Mouse (Mus musculus) stomach, embryonic 15.5 days (tissue): ENCODE results near the gene Dennd1c. TPM values are rescaled to one million over a fixed set of nuclear protein-coding genes. Genes with fewer than 3 reads are reported as not detected.

ENCODE experiments used
- ATAC-seq: fragments of 200-750 bp; cut with Nextera tagmentation; 2 replicates; pipeline ENCODE4 v1.8.0; 2017; ENCODE audit warnings: low read depth, moderate number of reproducible peaks, moderate TSS enrichment; ENCODE audit not compliant: insufficient read depth, low FRiP score
- H3K27ac ChIP-seq: fragments of 300-500 bp; sonication (generic); 2 replicates; pipeline ENCODE4 v1.5.1; 2015; ENCODE audit warnings: mild to moderate bottlenecking, inconsistent platforms
- H3K27me3 ChIP-seq: fragments of 300-500 bp; sonication (generic); replicated peaks from 2 replicates; pipeline ENCODE4 v1.6.1; 2015; ENCODE audit warnings: inconsistent platforms
- H3K36me3 ChIP-seq: fragments of 300-500 bp; sonication (generic); 2 replicates; pipeline ENCODE4 v1.6.1; 2015; ENCODE audit warnings: inconsistent platforms
- H3K4me1 ChIP-seq: fragments of 300-500 bp; sonication (generic); 2 replicates; pipeline ENCODE4 v1.6.1; 2015; ENCODE audit warnings: inconsistent platforms
- H3K4me2 ChIP-seq: fragments of 300-500 bp; sonication (generic); 2 replicates; pipeline ENCODE4 v1.6.1; 2015; ENCODE audit warnings: mild to moderate bottlenecking, inconsistent platforms
- H3K4me3 ChIP-seq: fragments of 300-500 bp; sonication (generic); replicated peaks from 2 replicates; pipeline ENCODE4 v1.5.1; 2015; ENCODE audit warnings: inconsistent platforms
- H3K9ac ChIP-seq: fragments of 300-500 bp; sonication (generic); 2 replicates; pipeline ENCODE4 v1.6.1; 2015; ENCODE audit warnings: inconsistent platforms
- H3K9me3 ChIP-seq: fragments of 300-500 bp; sonication (generic); 2 replicates; pipeline ENCODE4 v1.6.1; 2016; ENCODE audit warnings: inconsistent platforms
- WGBS: fragments of 180-500 bp; shearing (Covaris S2); methylation state at CpG from one replicate; pipeline ENCODE4 v1.1.7; 2015; 5-methylcytosine and 5-hydroxymethylcytosine counted together
- polyA plus RNA-seq: library from polyadenylated mRNA; unstranded; fragments of >200 nt; fragmentation: Nextera tagmentation; extraction: Ambion mirVana; gene quantifications from 2 replicates; pipeline ENCODE4 v1.2.1, GENCODE M21; 2015

The Dennd1c gene
- polyA plus RNA-seq, 1 experiment from 2014 or later = 6.3 TPM

- Histone ChIP-seq H3K27me3 (no peaks in the 10 kb centered on the region), H3K9me3 (no peaks in the 10 kb centered on the region), H3K4me3 (no peak overlapping the region), H3K4me1 (peaks cover 4% of the 10 kb centered on the region), H3K4me2 (no peak overlapping the region), H3K9ac (no peak overlapping the region), H3K27ac (no peak overlapping the region), H3K36me3 (no peaks in the 10 kb centered on the region)
- WGBS = 79% methylated on average over 7 of the region's 7 CpGs
- ATAC-seq = no peak
Observed at GRCm38 (mm10) chr17:57108040-57108665, 29.8 kb upstream of the Dennd1c start.

DNA sequence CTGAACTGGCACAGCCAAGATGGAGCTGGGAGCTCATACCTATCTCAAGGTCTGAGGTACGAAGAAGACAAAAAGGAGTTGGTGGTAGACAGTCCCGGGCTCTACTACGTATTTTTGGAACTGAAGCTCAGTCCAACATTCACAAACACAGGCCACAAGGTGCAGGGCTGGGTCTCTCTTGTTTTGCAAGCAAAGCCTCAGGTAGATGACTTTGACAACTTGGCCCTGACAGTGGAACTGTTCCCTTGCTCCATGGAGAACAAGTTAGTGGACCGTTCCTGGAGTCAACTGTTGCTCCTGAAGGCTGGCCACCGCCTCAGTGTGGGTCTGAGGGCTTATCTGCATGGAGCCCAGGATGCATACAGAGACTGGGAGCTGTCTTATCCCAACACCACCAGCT is 28.8 kb upstream of the Dennd1c start:
- Histone ChIP-seq H3K36me3 (no peaks in the 10 kb centered on the region), H3K4me2 (0 out of 2 replicates have a peak overlapping the region, but pooled peaks have one; percentile 19), H3K4me3 (no peak overlapping the region), H3K27me3 (no peaks in the 10 kb centered on the region), H3K9ac (no peak overlapping the region), H3K4me1 (peaks cover 4% of the 10 kb centered on the region), H3K9me3 (no peaks in the 10 kb centered on the region), H3K27ac (no peak overlapping the region)
- no peak for ATAC-seq
- WGBS = 89% methylated on average over 5 of the region's 5 CpGs

- Histone ChIP-seq H3K4me3 (peak overlapping the region; percentile 59), H3K27ac (no peak overlapping the region), H3K9me3 (no peaks in the 10 kb centered on the region), H3K4me1 (peaks cover 4% of the 10 kb centered on the region), H3K27me3 (no peaks in the 10 kb centered on the region), H3K4me2 (peak overlapping the region; percentile 79), H3K36me3 (no peaks in the 10 kb centered on the region), H3K9ac (no peak overlapping the region)
- no peak for ATAC-seq
- 12% methylated on average over 9 of the region's 9 CpGs for WGBS
Observed at GRCm38 (mm10) chr17:57106035-57106368, 27.7 kb upstream of the Dennd1c start.

GRCm38 (mm10) chr17:57105181-57106034 is 27.1 kb upstream of the Dennd1c start, which contains the start of gene Tnfsf9:
Gene Tnfsf9, plus strand, starts transcription at chr17:57105325.
- no peaks in the 10 kb centered on the region for H3K36me3 ChIP-seq
- peak within 1 kb of the TSS; percentile 59 for H3K4me3 ChIP-seq
- no peaks in the 10 kb centered on the region for H3K9me3 ChIP-seq
- under 1% methylated on average over 52 of the region's 61 CpGs for WGBS
- peak within 1 kb of the TSS; percentile 79 for H3K4me2 ChIP-seq
- H3K9ac ChIP-seq = peak within 1 kb of the TSS; percentile 43; the same call in 1 of the 2 replicates
- peaks cover 4% of the 10 kb centered on the region for H3K4me1 ChIP-seq
- peak; percentile 72 for ATAC-seq
- no peaks in the 10 kb centered on the region for H3K27me3 ChIP-seq
- H3K27ac ChIP-seq = peak within 1 kb of the TSS; percentile 59

GRCm38 (mm10) chr17:57104496-57104895 is 26.2 kb upstream of the Dennd1c start:
- no peak overlapping the region for H3K9ac ChIP-seq
- H3K4me2 ChIP-seq = peak overlapping the region; percentile 79
- peak overlapping the region; percentile 59 for H3K4me3 ChIP-seq
- H3K4me1 ChIP-seq = peaks cover 4% of the 10 kb centered on the region
- 44% methylated on average over 4 of the region's 4 CpGs for WGBS
- no peak for ATAC-seq
- H3K9me3 ChIP-seq = no peaks in the 10 kb centered on the region
- no peak overlapping the region for H3K27ac ChIP-seq
- H3K27me3 ChIP-seq = no peaks in the 10 kb centered on the region
- no peaks in the 10 kb centered on the region for H3K36me3 ChIP-seq

DNA sequence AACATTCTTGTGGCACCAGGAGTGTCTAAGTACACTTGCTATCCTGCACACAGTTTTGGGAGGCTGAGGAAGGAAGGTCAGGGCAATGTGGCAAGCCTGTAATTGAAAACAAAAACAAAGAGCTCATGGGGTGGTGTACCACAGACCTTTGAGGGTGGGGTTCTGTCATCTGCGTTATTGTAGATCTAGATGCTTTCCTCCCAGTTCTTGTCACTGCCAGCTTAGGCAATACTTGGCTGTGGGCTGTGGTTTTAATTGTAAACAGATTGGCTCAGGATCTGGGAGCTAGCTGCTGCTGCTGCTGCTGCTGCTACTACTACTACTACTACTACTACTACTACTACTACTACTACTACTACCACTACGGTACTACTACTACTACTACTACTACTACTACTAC is 24.0 kb upstream of the Dennd1c start:
- no peak overlapping the region for H3K4me2 ChIP-seq
- no peaks in the 10 kb centered on the region for H3K27me3 ChIP-seq
- no peak for ATAC-seq
- no peak overlapping the region for H3K9ac ChIP-seq
- WGBS = 80% methylated on average over 2 of the region's 2 CpGs
- H3K9me3 ChIP-seq = no peaks in the 10 kb centered on the region
- H3K4me3 ChIP-seq = no peak overlapping the region
- peaks cover 4% of the 10 kb centered on the region for H3K4me1 ChIP-seq
- no peaks in the 10 kb centered on the region for H3K36me3 ChIP-seq
- H3K27ac ChIP-seq = no peak overlapping the region

GRCm38 (mm10) chr17:57099629-57100325 is 21.5 kb upstream of the Dennd1c start:
- Histone ChIP-seq H3K27ac (no peak overlapping the region), H3K4me3 (no peak overlapping the region), H3K4me2 (no peak overlapping the region), H3K9ac (no peak overlapping the region), H3K27me3 (no peaks in the 10 kb centered on the region), H3K9me3 (no peaks in the 10 kb centered on the region), H3K36me3 (no peaks in the 10 kb centered on the region), H3K4me1 (peaks cover 9% of the 10 kb centered on the region; the same call in 1 of the 2 replicates)
- WGBS = 11% methylated on average over 10 of the region's 10 CpGs
- no peak for ATAC-seq

DNA sequence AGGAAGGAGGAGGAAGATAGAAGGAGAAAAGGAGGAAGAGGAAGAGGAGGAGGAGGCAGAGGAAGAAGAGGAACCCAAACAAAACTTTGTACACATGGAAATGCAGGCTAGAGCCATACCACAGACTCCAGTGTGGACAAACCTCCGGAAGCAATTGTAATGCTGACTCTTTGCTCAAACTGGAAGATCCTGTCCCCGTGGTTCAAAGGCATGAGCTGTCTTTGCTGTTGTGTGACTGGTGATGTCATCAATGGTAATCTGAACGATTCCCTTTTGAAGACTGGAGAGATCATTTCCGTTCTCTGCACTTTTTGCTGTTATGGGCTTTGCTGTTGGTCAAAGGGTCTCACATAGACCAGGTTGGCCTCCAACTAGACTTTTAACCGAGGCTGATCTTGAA is 20.0 kb upstream of the Dennd1c start:
- ATAC-seq = no peak
- Histone ChIP-seq H3K9me3 (no peaks in the 10 kb centered on the region), H3K27ac (no peak overlapping the region), H3K4me1 (0 out of 2 replicates have a peak, but pooled peaks cover 6% of the 10 kb centered on the region), H3K27me3 (no peaks in the 10 kb centered on the region), H3K9ac (no peak overlapping the region), H3K4me3 (no peak overlapping the region), H3K36me3 (no peaks in the 10 kb centered on the region), H3K4me2 (no peak overlapping the region)
- WGBS = 71% methylated on average over 5 of the region's 5 CpGs

GRCm38 (mm10) chr17:57096623-57096920 is 18.3 kb upstream of the Dennd1c start:
- Histone ChIP-seq H3K27me3 (no peaks in the 10 kb centered on the region), H3K4me3 (peak overlapping the region; percentile 28), H3K4me2 (peak overlapping the region; percentile 51), H3K9me3 (no peaks in the 10 kb centered on the region), H3K27ac (no peak overlapping the region), H3K36me3 (no peaks in the 10 kb centered on the region), H3K4me1 (0 out of 2 replicates have a peak, but pooled peaks cover 6% of the 10 kb centered on the region), H3K9ac (no peak overlapping the region)
- 1% methylated on average over 11 of the region's 11 CpGs for whole genome bisulfite sequencing
- peak; percentile 85 for ATAC-seq

- Histone ChIP-seq H3K36me3 (no peaks in the 10 kb centered on the region), H3K4me3 (peak overlapping the region; percentile 28), H3K27me3 (no peaks in the 10 kb centered on the region), H3K9me3 (no peaks in the 10 kb centered on the region), H3K9ac (no peak overlapping the region), H3K27ac (no peak overlapping the region), H3K4me1 (0 out of 2 replicates have a peak, but pooled peaks cover 6% of the 10 kb centered on the region), H3K4me2 (peak overlapping the region; percentile 51)
- ATAC-seq = peak; percentile 86
- 2% methylated on average over 18 of the region's 19 CpGs for WGBS
Observed at GRCm38 (mm10) chr17:57095855-57096622, 17.7 kb upstream of the Dennd1c start.

GRCm38 (mm10) chr17:57094222-57094621 is 15.9 kb upstream of the Dennd1c start:
- Histone ChIP-seq H3K9me3 (no peaks in the 10 kb centered on the region), H3K4me2 (no peak overlapping the region), H3K27ac (no peak overlapping the region), H3K36me3 (no peaks in the 10 kb centered on the region), H3K9ac (no peak overlapping the region), H3K4me3 (no peak overlapping the region), H3K4me1 (0 out of 2 replicates have a peak, but pooled peaks cover 6% of the 10 kb centered on the region), H3K27me3 (no peaks in the 10 kb centered on the region)
- 97% methylated on average over 3 of the region's 3 CpGs for WGBS
- ATAC-seq = no peak
